Mouse (Mus musculus) spleen, postnatal 14 days (tissue): ENCODE data around the gene Cyb5r1.

Experiments
- DNase-seq, 2 experiments: peaks; one replicate each; pipeline ENCODE4 v3.0.0; 2021 to 2022; ENCODE audit warnings: low spot score in 2 of 2

Cyb5r1 gene

GRCm38 (mm10) chr1:134405509-134406413, at the start of gene Cyb5r1:
Cyb5r1 (plus strand) TSS chr1:134405559.
- peak; percentile 65 for DNase-seq

DNA sequence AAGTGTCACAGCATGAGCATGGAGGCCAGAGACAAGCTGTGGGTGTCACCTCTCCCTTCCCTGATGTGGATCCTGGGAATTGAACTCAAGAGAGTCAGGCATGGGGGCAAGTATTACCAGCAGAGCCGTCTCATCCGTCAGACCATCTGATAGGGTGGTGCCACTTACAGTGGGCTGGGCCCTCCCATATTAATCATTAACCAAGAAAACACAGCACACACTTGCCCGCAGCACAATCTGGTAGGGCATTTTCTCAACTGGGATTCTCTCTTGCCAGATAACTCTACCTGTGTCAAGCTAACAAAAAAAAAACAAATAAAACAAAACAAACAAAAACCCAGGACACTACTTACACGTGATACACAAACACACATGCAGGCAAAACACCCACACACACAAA, 47.9 kb upstream of the Cyb5r1 start:
- DNase-seq = no peak

GRCm38 (mm10) chr1:134360656-134361055, 44.7 kb upstream of the Cyb5r1 start:
- no peak for DNase-seq

GRCm38 (mm10) chr1:134361195-134361856, 44.0 kb upstream of the Cyb5r1 start:
- no peak for DNase-seq

GRCm38 (mm10) chr1:134361857-134362212, 43.5 kb upstream of the Cyb5r1 start, which contains the start of gene Tmem183a:
Tmem183a (minus strand) TSS chr1:134361979.
- peak; percentile 95 to 96 for DNase-seq

DNA sequence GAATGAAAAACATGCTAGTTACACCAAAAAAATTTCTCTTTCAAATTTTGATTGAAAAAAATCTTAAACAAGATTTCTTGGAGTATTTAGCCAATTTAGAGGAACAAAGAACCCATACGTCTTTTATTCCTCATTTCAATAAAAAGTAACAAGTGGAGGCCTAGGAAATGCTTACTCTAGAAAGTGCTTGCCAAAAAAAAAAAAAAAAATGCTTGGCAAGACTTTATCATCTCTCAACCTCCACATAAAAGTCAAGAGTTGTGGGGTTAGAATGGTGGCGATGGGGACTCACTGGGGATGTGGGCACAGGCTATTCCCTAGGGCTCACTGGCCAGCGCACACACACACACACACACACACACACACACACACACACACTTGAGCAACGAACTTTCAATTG, 42.2 kb upstream of the Cyb5r1 start:
- no peak for DNase-seq

DNA sequence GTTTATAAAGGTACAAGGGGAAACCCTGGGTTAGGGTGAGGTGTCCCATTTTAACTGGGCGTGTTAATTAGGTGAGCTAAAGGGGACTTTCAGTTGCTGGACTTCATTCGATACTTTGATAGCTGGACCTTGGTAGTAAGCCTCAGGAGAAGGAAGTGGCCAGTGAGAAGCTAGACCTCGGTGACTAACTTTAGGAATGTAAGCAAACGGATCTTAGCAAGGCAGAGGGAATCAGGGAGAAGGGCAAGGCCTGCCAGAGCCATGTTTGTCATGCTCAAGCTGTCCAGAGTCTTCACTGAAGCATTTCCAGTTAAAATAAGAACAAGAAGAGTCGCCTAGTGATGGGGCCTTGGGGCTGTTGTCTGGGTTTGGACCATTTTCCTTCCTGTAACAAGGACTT, 39.9 kb upstream of the Cyb5r1 start:
- no peak for DNase-seq

DNA sequence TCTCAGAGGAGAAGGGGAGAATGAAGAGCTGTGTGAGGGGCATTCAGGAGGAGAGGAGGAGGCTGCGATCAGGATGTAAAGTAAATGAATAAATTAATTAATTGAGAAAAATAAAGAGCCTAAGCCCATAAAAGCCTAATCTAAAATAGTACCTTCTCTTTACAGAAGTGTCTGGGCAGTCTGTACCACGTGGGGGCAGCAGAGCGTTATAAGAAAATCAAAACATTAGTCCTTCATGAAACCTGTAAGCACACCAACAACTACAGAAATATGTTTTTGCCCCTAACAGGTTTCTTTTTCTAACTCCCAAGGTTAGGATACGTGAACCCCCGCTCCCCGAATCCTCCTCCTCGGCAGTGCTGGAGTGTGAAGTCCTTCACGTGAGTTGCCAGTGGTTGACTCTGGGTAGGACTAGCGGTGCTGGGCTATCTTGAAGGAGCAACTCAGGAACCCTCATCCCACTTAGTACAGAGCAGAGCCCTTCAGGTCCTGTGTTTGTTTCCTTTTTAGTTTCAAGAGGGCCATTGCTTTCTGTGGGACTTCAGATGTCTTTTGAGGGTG, 36.5 kb upstream of the Cyb5r1 start:
- peak; percentile 22 to 57 for DNase-seq

DNA sequence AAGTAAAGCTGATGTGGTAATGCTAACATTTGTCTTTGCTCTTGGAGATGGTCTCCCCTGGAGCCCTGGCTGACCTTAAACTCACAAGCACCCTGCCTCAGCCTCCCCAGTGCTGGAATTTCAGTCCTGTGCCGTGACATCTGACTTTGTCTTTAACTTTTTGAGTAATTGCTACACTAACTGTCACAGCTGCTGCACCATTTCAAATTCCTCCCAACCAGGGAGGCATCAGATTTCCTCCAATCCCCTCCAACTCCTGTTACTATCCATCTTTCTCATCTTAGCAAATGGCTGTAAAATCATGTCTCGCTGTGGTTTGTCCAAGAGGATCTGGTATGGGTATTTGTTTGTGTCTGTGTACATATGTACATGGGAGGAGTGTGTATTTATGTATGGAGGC, 31.2 kb upstream of the Cyb5r1 start:
- DNase-seq = no peak

GRCm38 (mm10) chr1:134381051-134381450, 24.3 kb upstream of the Cyb5r1 start:
- no peak for DNase-seq

DNA sequence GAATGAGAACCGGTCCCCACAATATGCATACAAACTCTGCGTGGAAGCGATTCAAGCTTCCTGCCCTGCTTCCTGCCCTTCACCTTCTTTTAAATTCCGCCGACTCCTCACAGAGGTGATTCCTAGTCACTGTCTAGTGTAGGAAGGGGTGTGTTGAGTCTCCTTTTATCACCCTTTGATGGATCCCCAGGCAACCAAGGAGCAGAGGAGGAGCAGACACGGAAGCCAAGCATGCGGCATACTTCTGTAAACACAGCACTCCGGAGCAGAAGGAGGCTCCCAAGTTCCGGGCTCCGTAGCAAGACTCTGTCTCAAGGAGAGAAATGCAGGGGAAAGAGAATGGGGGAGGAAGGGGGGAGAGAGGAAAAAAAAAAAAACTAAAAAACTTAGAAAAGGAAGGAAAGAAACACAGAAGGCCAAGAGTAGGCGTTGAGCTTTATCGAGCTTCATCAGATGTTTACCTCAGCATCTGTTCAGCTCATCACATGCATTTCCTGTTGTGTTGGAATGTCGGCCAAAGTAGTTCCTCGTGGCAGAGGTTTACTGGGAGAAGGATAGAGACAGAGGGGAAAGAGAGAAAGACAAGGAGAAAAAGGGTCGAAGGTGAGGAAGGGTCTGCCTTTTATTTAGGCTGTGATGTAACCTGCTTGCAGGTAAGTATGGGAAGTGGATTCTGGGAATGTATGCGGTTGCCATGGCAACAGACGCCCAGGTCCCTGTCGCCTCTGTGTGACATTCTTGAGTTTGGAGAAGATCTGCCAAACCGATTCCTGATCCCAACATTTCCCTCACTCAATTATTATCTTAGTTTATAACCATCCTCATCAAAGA, 23.3 kb upstream of the Cyb5r1 start:
- DNase-seq = no peak

- DNase-seq = no peak
Measured at GRCm38 (mm10) chr1:134384581-134384980, 20.8 kb upstream of the Cyb5r1 start.

GRCm38 (mm10) chr1:134385176-134385575, 20.2 kb upstream of the Cyb5r1 start:
- no peak for DNase-seq

DNA sequence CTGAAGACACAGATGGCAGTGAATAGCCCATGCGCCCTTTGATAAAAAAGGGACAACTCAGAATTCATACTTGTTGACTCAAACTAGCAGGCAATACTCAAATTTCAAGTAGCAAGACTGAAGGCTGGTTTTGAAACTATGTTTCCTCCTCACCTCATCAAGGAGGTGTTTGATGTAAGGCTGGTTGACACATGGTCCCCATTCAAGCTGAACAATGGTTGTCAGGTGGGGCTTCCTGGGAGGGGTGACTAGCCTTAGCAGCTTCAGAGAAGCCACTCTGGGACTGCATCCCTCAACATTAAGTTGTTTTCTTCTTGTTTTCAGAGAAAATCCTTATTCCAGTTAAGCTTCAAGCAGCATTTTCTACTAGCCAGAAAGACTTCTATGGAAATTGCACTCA, 19.7 kb upstream of the Cyb5r1 start, which contains the start of gene 4933406M09Rik:
Gene 4933406M09Rik, plus strand, starts transcription at position 275 of the 400 bp plus-strand sequence.
- DNase-seq = no peak

GRCm38 (mm10) chr1:134393827-134394226, 11.5 kb upstream of the Cyb5r1 start:
- no peak for DNase-seq

DNA sequence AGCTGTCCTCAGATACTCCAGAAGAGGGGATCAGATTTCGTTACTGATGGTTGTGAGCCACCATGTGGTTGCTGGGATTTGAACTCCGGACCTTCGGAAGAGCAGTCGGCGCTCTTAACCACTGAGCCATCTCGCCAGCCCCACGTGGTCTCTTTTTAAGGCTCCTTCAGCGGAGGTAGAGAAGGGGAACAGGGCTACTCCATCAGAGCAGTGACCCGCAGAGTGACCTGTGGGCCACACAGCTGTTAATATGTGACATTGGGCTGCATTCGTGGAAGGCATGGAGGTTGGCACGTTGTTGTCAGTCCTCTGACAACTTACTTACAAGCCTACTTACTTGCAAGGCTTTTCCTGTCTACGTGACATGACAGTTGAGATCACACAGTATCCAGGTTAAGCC, 7.1 kb upstream of the Cyb5r1 start:
- no peak for DNase-seq

GRCm38 (mm10) chr1:134399735-134400134, 5.6 kb upstream of the Cyb5r1 start:
- DNase-seq = no peak

DNA sequence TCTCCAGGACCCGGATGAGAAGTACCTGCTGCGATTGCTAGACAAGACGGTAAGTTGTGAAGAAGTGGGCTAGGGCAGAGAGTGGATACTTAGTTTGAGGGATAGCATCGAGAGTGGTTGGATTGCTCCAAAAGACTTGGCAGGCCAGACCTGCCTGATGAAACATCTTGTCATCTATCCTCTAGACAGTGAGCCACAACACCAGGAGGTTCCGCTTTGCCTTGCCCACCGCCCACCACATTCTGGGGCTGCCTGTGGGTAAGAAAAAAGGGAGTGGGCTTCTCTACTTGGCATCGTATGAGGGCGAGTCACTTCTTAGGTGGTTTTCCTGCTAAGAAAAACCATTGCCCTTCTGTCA, 1.0 kb downstream of the Cyb5r1 start:
- no peak for DNase-seq

DNA sequence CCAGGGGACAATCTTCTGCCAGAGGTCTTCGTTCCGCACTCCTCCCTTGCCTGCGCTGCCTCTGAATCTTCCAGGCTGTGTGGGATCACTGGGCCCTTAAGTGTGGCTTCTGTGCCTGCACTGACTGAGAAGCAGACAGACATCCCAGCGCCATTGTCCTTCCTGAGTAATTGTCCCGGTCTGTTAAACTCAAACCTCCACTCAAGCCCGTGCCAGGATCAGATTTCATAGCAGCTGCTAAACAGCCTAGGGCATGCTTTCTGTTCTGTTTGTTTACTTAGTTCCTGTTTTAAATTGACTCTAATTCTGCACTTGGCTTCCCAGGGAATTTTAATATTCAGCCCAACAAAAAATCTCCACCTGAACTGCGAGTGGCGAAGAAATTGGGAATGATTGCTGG, 2.7 kb downstream of the Cyb5r1 start:
- DNase-seq = no peak

DNA sequence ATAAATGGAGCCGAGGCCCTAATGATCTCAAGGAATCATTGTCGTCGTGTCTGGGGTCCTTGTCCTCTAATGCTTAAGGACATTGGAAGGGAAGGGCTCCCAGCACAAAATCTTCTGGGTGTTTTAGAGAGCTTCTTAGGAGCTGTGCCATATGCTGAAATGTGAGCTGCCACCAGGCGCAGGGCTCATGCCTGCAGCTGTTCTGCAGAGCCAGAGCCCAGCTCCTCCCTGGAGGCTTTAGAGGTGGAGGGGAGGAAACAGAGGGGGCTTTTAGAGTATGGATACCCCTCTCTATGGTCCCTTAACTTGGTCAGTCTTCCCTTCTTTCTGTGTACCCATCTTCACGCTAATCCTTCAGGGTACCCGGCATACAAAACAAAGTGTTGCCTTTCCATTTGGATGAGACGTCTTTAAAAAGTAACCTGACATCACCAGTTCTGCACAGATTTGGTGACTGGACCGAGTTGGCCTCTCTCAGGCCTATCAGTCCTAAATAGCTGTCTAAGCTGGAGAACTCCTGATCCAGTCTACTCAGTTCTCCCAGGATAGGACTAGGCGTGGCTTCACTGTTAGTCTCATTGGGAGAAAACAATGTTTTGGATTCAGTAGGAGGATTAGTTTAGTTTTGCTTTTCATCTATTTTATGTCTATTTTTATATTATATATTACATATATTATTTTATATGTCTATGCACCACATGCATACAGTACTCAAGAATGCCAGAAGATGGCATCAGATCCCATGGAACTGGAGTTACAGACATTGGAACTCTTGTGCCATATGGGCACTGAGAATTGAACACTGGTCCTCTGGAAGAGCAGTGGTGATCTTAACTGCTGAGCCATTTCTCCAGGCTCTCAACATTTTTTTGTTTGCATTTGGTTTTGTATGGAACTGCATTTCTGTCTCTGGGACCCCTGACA, 6.6 kb downstream of the Cyb5r1 start:
- no peak for DNase-seq

GRCm38 (mm10) chr1:134414038-134414437, 8.7 kb downstream of the Cyb5r1 start:
- DNase-seq = no peak
